Mouse (Mus musculus) embryonic facial prominence, embryonic 13.5 days (tissue): Measurements from ENCODE around the gene Vps39. TPM values are rescaled to one million over a fixed set of nuclear protein-coding genes. Genes with fewer than 3 reads are reported as not detected.

Experiments
- ATAC-seq: fragments of 200-750 bp; cut with Nextera tagmentation; 2 replicates; pipeline ENCODE4 v1.8.0; 2017; ENCODE audit warnings: low read depth; ENCODE audit not compliant: insufficient number of reproducible peaks, insufficient read depth, low FRiP score, low TSS enrichment
- H3K27ac ChIP-seq: fragments of 300-500 bp; sonication (generic); 2 replicates; pipeline ENCODE4 v1.5.1; 2015; ENCODE audit warnings: moderate library complexity, mild to moderate bottlenecking, inconsistent platforms
- H3K27me3 ChIP-seq: fragments of 300-500 bp; sonication (generic); 2 replicates; pipeline ENCODE4 v1.6.1; 2015; ENCODE audit warnings: mild to moderate bottlenecking, inconsistent platforms
- H3K36me3 ChIP-seq: fragments of 300-500 bp; sonication (generic); 2 replicates; pipeline ENCODE4 v1.6.1; 2015; ENCODE audit warnings: mild to moderate bottlenecking, inconsistent platforms
- H3K4me1 ChIP-seq: fragments of 300-500 bp; sonication (generic); 2 replicates; pipeline ENCODE4 v1.6.1; 2015; ENCODE audit warnings: inconsistent platforms
- H3K4me2 ChIP-seq: fragments of 300-500 bp; sonication (generic); 2 replicates; pipeline ENCODE4 v1.6.1; 2015; ENCODE audit warnings: moderate library complexity, mild to moderate bottlenecking, inconsistent platforms
- H3K4me3 ChIP-seq: fragments of 300-500 bp; sonication (generic); 2 replicates; pipeline ENCODE4 v1.5.1; 2015; ENCODE audit warnings: mild to moderate bottlenecking, inconsistent platforms
- H3K9ac ChIP-seq: fragments of 300-500 bp; sonication (generic); 2 replicates; pipeline ENCODE4 v1.6.1; 2015; ENCODE audit warnings: mild to moderate bottlenecking, inconsistent platforms
- H3K9me3 ChIP-seq: fragments of 300-500 bp; sonication (generic); 2 replicates; pipeline ENCODE4 v1.6.1; 2016; ENCODE audit warnings: inconsistent platforms
- WGBS: fragments of 180-500 bp; shearing (Covaris S2); methylation state at CpG from one replicate; pipeline ENCODE4 v1.1.7; 2015; ENCODE audit warnings: mixed read lengths; 5-methylcytosine and 5-hydroxymethylcytosine counted together
- polyA plus RNA-seq: library from polyadenylated mRNA; unstranded; fragments of >200 nt; fragmentation: Nextera tagmentation; extraction: Ambion mirVana; gene quantifications from 2 replicates; pipeline ENCODE4 v1.2.1, GENCODE M21; 2015

The Vps39 gene
- 24.4 and 28.3 TPM in 2 replicates for polyA plus RNA-seq

GRCm38 (mm10) chr2:120352682-120353646, at the start of gene Vps39:
Gene Vps39 (minus strand): TSS chr2:120353137.
- 11% methylated on average over 44 of the region's 44 CpGs for WGBS
- peaks cover 46% of the 10 kb centered on the region for H3K36me3 ChIP-seq
- peaks cover 15% of the 10 kb centered on the region for H3K4me1 ChIP-seq
- H3K4me3 ChIP-seq: peak within 1 kb of the TSS; percentile 93
- peak within 1 kb of the TSS; percentile 64 for H3K27ac ChIP-seq
- H3K4me2 ChIP-seq: peak within 1 kb of the TSS; percentile 73
- peak within 1 kb of the TSS; percentile 91 for H3K9ac ChIP-seq
- H3K9me3 ChIP-seq: no peaks in the 10 kb centered on the region
- ATAC-seq: peak; percentile 90
- no peaks in the 10 kb centered on the region for H3K27me3 ChIP-seq

DNA sequence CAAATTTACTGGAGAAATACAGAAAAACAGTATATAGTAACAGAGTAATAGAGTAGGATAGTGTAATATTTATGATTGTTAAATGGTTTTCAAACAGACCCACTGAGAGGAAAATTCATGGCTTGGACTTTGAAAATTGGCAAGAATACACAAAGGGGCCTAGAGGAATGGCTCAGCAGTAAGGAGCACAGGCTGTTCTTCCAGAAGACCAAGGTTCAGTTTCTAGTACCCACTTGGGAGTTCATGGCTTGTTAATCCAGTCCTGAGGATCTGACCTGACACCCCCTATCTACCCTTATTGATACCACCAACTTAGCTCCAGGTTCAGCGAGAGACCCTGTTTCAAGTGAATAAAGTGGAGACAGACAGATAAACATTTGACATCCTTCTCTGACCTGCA, 45.0 kb upstream of the Vps39 start:
- ATAC-seq: no peak
- peaks cover 6% of the 10 kb centered on the region for H3K4me1 ChIP-seq
- no peak overlapping the region for H3K4me3 ChIP-seq
- 100% methylated on average over 1 of the region's 1 CpGs for WGBS
- H3K9me3 ChIP-seq: no peaks in the 10 kb centered on the region
- H3K27me3 ChIP-seq: no peaks in the 10 kb centered on the region
- H3K27ac ChIP-seq: no peak overlapping the region
- H3K9ac ChIP-seq: no peak overlapping the region
- H3K36me3 ChIP-seq: peaks cover 43% of the 10 kb centered on the region
- H3K4me2 ChIP-seq: no peak overlapping the region

- no peak overlapping the region for H3K27ac ChIP-seq
- H3K4me1 ChIP-seq: no peaks in the 10 kb centered on the region
- peaks cover 75% of the 10 kb centered on the region for H3K36me3 ChIP-seq
- H3K4me2 ChIP-seq: no peak overlapping the region
- ATAC-seq: no peak
- no peak overlapping the region for H3K9ac ChIP-seq
- no peaks in the 10 kb centered on the region for H3K27me3 ChIP-seq
- H3K9me3 ChIP-seq: no peaks in the 10 kb centered on the region
- H3K4me3 ChIP-seq: no peak overlapping the region
Measured at GRCm38 (mm10) chr2:120392406-120392805, 39.5 kb upstream of the Vps39 start.

DNA sequence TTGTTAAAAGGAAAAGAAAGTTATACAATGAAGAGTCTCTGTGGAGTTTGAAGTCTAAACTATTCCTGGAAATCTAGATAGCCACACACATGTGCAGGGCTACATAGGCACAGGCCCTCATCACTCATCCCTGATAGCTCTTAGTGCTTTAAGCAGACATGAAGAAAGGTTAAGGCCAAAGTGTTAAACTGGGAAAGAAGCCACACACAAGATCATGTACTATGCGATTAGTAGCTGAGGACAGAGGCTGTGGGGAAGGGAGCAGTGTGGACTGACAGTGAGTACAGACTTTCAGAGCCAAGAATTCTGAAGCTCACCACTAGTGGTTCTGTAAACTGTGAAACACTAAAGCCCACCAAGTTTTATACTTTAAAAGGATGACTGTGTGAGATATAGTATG, 38.0 kb upstream of the Vps39 start:
- H3K27me3 ChIP-seq: no peaks in the 10 kb centered on the region
- no peaks in the 10 kb centered on the region for H3K9me3 ChIP-seq
- H3K4me3 ChIP-seq: no peak overlapping the region
- H3K9ac ChIP-seq: no peak overlapping the region
- WGBS: 97% methylated on average over 1 of the region's 1 CpGs
- H3K4me2 ChIP-seq: no peak overlapping the region
- no peak for ATAC-seq
- H3K4me1 ChIP-seq: no peaks in the 10 kb centered on the region
- H3K36me3 ChIP-seq: peaks cover 71% of the 10 kb centered on the region
- no peak overlapping the region for H3K27ac ChIP-seq

DNA sequence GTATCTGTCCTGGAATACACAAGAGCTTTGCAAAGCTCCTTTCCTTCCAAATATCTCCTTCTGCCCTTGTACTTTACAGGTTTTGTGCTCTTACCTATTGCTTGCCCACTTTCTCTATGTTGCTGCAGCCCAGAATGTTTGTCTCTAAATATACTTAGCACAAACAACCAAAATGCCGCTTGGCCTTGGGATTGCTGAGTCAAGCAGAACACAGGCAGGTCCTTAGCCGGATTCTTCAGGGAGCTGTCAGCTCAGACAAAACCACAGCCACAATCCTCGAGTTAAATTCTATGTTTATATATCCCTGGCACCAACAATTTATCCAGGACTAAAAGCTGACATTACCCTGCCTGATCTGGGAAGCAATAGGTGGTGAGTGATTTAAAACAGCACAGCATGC, 36.4 kb upstream of the Vps39 start:
- no peak overlapping the region for H3K9ac ChIP-seq
- no peaks in the 10 kb centered on the region for H3K4me1 ChIP-seq
- H3K36me3 ChIP-seq: peaks cover 68% of the 10 kb centered on the region
- H3K4me3 ChIP-seq: no peak overlapping the region
- H3K4me2 ChIP-seq: no peak overlapping the region
- no peaks in the 10 kb centered on the region for H3K9me3 ChIP-seq
- ATAC-seq: no peak
- no peak overlapping the region for H3K27ac ChIP-seq
- H3K27me3 ChIP-seq: no peaks in the 10 kb centered on the region
- WGBS: 83% methylated on average over 3 of the region's 3 CpGs

GRCm38 (mm10) chr2:120387291-120387690, 34.4 kb upstream of the Vps39 start:
- Histone ChIP-seq H3K4me1 (no peaks in the 10 kb centered on the region), H3K4me3 (no peak overlapping the region), H3K9me3 (no peaks in the 10 kb centered on the region), H3K27me3 (no peaks in the 10 kb centered on the region), H3K36me3 (peaks cover 67% of the 10 kb centered on the region), H3K4me2 (no peak overlapping the region), H3K9ac (no peak overlapping the region), H3K27ac (no peak overlapping the region)
- WGBS: 96% methylated on average over 1 of the region's 1 CpGs
- ATAC-seq: no peak

- H3K4me2 ChIP-seq: no peak overlapping the region
- H3K27ac ChIP-seq: no peak overlapping the region
- H3K4me3 ChIP-seq: no peak overlapping the region
- 91% methylated on average over 1 of the region's 1 CpGs for WGBS
- H3K9ac ChIP-seq: no peak overlapping the region
- H3K36me3 ChIP-seq: peaks cover 75% of the 10 kb centered on the region
- H3K9me3 ChIP-seq: no peaks in the 10 kb centered on the region
- no peaks in the 10 kb centered on the region for H3K4me1 ChIP-seq
- no peak for ATAC-seq
- H3K27me3 ChIP-seq: no peaks in the 10 kb centered on the region
Measured at GRCm38 (mm10) chr2:120386264-120386663, 33.3 kb upstream of the Vps39 start.

- Histone ChIP-seq H3K9me3 (no peaks in the 10 kb centered on the region), H3K36me3 (peaks cover 66% of the 10 kb centered on the region), H3K4me3 (no peak overlapping the region), H3K9ac (no peak overlapping the region), H3K4me2 (no peak overlapping the region), H3K27ac (no peak overlapping the region), H3K4me1 (no peaks in the 10 kb centered on the region), H3K27me3 (no peaks in the 10 kb centered on the region)
- 79% methylated on average over 4 of the region's 4 CpGs for WGBS
- no peak for ATAC-seq
Measured at GRCm38 (mm10) chr2:120373858-120374257, 20.9 kb upstream of the Vps39 start.

GRCm38 (mm10) chr2:120367416-120368207, 14.7 kb upstream of the Vps39 start:
- no peak for ATAC-seq

GRCm38 (mm10) chr2:120366501-120366900, 13.6 kb upstream of the Vps39 start:
- no peaks in the 10 kb centered on the region for H3K9me3 ChIP-seq
- 69% methylated on average over 3 of the region's 3 CpGs for whole genome bisulfite sequencing
- H3K27me3 ChIP-seq: no peaks in the 10 kb centered on the region
- peaks cover 77% of the 10 kb centered on the region for H3K36me3 ChIP-seq
- no peak overlapping the region for H3K27ac ChIP-seq
- no peak overlapping the region for H3K4me2 ChIP-seq
- no peak for ATAC-seq
- H3K4me1 ChIP-seq: no peaks in the 10 kb centered on the region
- H3K9ac ChIP-seq: no peak overlapping the region
- H3K4me3 ChIP-seq: no peak overlapping the region

More at GRCm38 (mm10) chr2:120367416-120368207, 14.7 kb upstream of the Vps39 start:
- no peak overlapping the region for H3K4me2 ChIP-seq
- no peak overlapping the region for H3K4me3 ChIP-seq
- H3K27ac ChIP-seq: no peak overlapping the region
- no peak overlapping the region for H3K9ac ChIP-seq
- no peaks in the 10 kb centered on the region for H3K9me3 ChIP-seq
- H3K27me3 ChIP-seq: no peaks in the 10 kb centered on the region
- H3K36me3 ChIP-seq: peaks cover 75% of the 10 kb centered on the region
- H3K4me1 ChIP-seq: no peaks in the 10 kb centered on the region
- 86% methylated on average over 4 of the region's 4 CpGs for WGBS

GRCm38 (mm10) chr2:120360425-120360824, 7.5 kb upstream of the Vps39 start:
- Histone ChIP-seq H3K4me2 (no peak overlapping the region), H3K9ac (no peak overlapping the region), H3K36me3 (peaks cover 63% of the 10 kb centered on the region), H3K4me1 (no peaks in the 10 kb centered on the region), H3K27me3 (no peaks in the 10 kb centered on the region), H3K9me3 (no peaks in the 10 kb centered on the region), H3K4me3 (no peak overlapping the region), H3K27ac (no peak overlapping the region)
- 91% methylated on average over 1 of the region's 1 CpGs for WGBS
- ATAC-seq: no peak
